Mouse (Mus musculus) heart, postnatal 0 days (tissue): Measurements from ENCODE around the gene Lpar5.

ENCODE experiments used
- CTCF ChIP-seq: IDR thresholded peaks from 2 replicates; pipeline ENCODE4 v1.5.1; 2016; ENCODE audit warnings: antibody characterized with exemption, control low read depth, low read depth
- EP300 ChIP-seq: IDR thresholded peaks from 2 replicates; pipeline ENCODE4 v1.6.1; 2016; ENCODE audit warnings: antibody characterized with exemption, low read depth

- TF ChIP-seq EP300 (no peak), CTCF (no peak)
Measured at GRCm38 (mm10) chr6:125101444-125101843, 33.7 kb downstream of the Lpar5 start.
